Mouse (Mus musculus) spleen, postnatal 0 days (tissue): ENCODE measurements around the gene Daam2. TPM values are rescaled to one million over a fixed set of nuclear protein-coding genes. Genes with fewer than 3 reads are reported as not detected.

Experiments used
- polyA plus RNA-seq: library from polyadenylated mRNA; unstranded; fragments of >200 nt; fragmentation: Nextera tagmentation; extraction: Ambion mirVana; gene quantifications from 2 replicates; pipeline ENCODE4 v1.2.1, GENCODE M21; 2015

Daam2 gene
- 2.8 and 3.6 TPM in 2 replicates for polyA plus RNA-seq

GRCm38 (mm10) chr17:49563830-49564470, at the start of gene Daam2:
Daam2 (minus strand) TSS chr17:49564343.

GRCm38 (mm10) chr17:49428239-49428688, 135.9 kb downstream of the Daam2 start, which contains the start of gene Mocs1:
Mocs1 (plus strand) TSS chr17:49428362.

Other genes with a start within 250 kb of the Daam2 start
- gene Mocs1, start 136.0 kb downstream of the Daam2 start, polyA plus RNA-seq, result 8.8 and 10.6 TPM in 2 replicates
- gene Kif6, start 50.8 kb upstream of the Daam2 start, polyA plus RNA-seq, result 0.38 and 0.67 TPM in 2 replicates